Mouse (Mus musculus) midbrain, embryonic 10.5 days (tissue): Measurements from ENCODE around the gene Mmp15. TPM values are rescaled to one million over a fixed set of nuclear protein-coding genes. Genes with fewer than 3 reads are reported as not detected.

Experiments used
- polyA plus RNA-seq: library from polyadenylated mRNA; unstranded; fragments of >200 nt; fragmentation: Nextera tagmentation; extraction: Ambion mirVana; gene quantifications from 2 replicates; pipeline ENCODE4 v1.2.1, GENCODE M21; 2016

The Mmp15 gene
- polyA plus RNA-seq, 1 experiment from 2014 or later, result 12.8 TPM

Other genes starting within 250 kb of the Mmp15 start
- 4.1 and 5.2 TPM in 2 replicates for gene Kifc3, start 149.5 kb upstream of the Mmp15 start, polyA plus RNA-seq
- 0.17 TPM in 1 of 2 replicates, not detected in the other for gene Cngb1, start 45.7 kb upstream of the Mmp15 start, polyA plus RNA-seq
- gene Tepp, start 41.7 kb upstream of the Mmp15 start, polyA plus RNA-seq, result 0.37 TPM in 1 of 2 replicates, not detected in the other
- gene Zfp319, start 20.3 kb upstream of the Mmp15 start, polyA plus RNA-seq, result 11.1 and 14.1 TPM in 2 replicates
- 47.7 and 50.1 TPM in 2 replicates for gene Usb1, start 20.0 kb upstream of the Mmp15 start, polyA plus RNA-seq
- gene Cfap20, start 82.6 kb downstream of the Mmp15 start, polyA plus RNA-seq, result 145 and 150 TPM in 2 replicates
- 10.8 and 11.1 TPM in 2 replicates for gene Csnk2a2, start 137.8 kb downstream of the Mmp15 start, polyA plus RNA-seq
- gene Ccdc113, start 181.8 kb downstream of the Mmp15 start, polyA plus RNA-seq, result 0.09 and 0.20 TPM in 2 replicates
- gene Prss54, start 224.1 kb downstream of the Mmp15 start, polyA plus RNA-seq, result not detected in 2 replicates